Comparison of ENCODE assay signal across 22 mouse cellular contexts in genomic region chr10:77481814-77482213, GRCm38 (mm10).
"Had no signal": no experiment of that assay in that cellular context is flagged by ENCODE, and none has a peak within 500 bp of the region (broad histone marks: within the 10 kb centered on the region; RNA-seq: fewer than 3 reads in every experiment).

No protein-coding gene starts in this region.

- H3K9me3 ChIP-seq: limb, embryonic 12.5 days; limb, embryonic 15.5 days; midbrain, embryonic 12.5 days; midbrain, embryonic 15.5 days; neural tube, embryonic 13.5 days had no signal

- H3K4me2 ChIP-seq: limb, embryonic 12.5 days; limb, embryonic 15.5 days; liver, embryonic 11.5 days; lung, embryonic 14.5 days; midbrain, embryonic 12.5 days; midbrain, embryonic 15.5 days; neural tube, embryonic 13.5 days had no signal

- H3K4me1 ChIP-seq: midbrain, embryonic 12.5 days; midbrain, embryonic 15.5 days had no signal

- ATAC-seq: liver, postnatal 0 days; lung, postnatal 0 days; midbrain, embryonic 15.5 days had no signal

- H3K9ac ChIP-seq: limb, embryonic 12.5 days; limb, embryonic 15.5 days; liver, embryonic 14.5 days; liver, postnatal 0 days; lung, embryonic 14.5 days; midbrain, embryonic 12.5 days; midbrain, embryonic 15.5 days; neural tube, embryonic 13.5 days had no signal

- H3K27me3 ChIP-seq: limb, embryonic 12.5 days; limb, embryonic 15.5 days; midbrain, embryonic 12.5 days; midbrain, embryonic 15.5 days; neural tube, embryonic 13.5 days had no signal

- H3K27ac ChIP-seq: kidney, postnatal 0 days; layer of hippocampus, adult 2 months; left cerebral cortex, adult 2 months; limb, embryonic 12.5 days; limb, embryonic 15.5 days; liver, embryonic 14.5 days; macrophage; midbrain, embryonic 12.5 days; midbrain, embryonic 15.5 days; neural tube, embryonic 13.5 days; stomach, postnatal 0 days had no signal

- H3K4me3 ChIP-seq: layer of hippocampus, adult 2 months; left cerebral cortex, adult 2 months; limb, embryonic 12.5 days; limb, embryonic 15.5 days; midbrain, embryonic 12.5 days; midbrain, embryonic 15.5 days; neural tube, embryonic 13.5 days had no signal

- DNase-seq: kidney, adult 2 months; kidney, postnatal 25 days; layer of hippocampus, postnatal 36 days; left cerebral cortex, postnatal 4 days; liver, postnatal 0 days; lung, embryonic 14.5 days; retina, postnatal 1 day; right cerebral cortex, postnatal 25 days; thymus, postnatal 25 days had no signal
